Mouse (Mus musculus): ENCODE results near the gene Gm21820. TPM values are rescaled to one million over a fixed set of nuclear protein-coding genes. Genes with fewer than 3 reads are reported as not detected.
"Not testable (repeated sequence)": the region's sequence is repeated elsewhere in the genome, so short reads cannot be mapped to it uniquely, and the experiment has no call there.

Gene Gm21820
- not detected in 2 replicates for polyA plus RNA-seq (2012; rRNA removed)

DNA sequence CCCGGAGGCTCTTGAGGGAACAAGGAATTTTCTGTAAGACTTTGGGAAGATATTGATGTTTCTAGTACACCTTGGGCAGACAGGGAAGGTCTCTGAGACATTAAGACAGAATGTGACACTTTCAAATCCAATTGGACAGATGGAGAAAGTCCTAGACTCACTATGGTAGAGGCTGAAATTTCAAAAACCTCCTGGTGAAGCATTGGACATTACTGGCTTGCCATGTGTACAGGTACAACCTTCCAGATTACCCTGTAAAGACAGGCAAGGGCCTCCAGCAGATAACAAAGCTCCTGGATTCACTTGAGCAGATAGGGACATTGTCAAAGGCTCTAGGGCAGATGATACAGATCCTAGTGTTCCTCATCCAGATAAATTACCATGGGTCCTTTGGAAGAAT lies at the start of gene Gm21820:
Gm21820 (minus strand) TSS at position 101 of the 400 bp plus-strand sequence.
- 64% methylated on average over 1 of the region's 1 CpGs for WGBS
- H3K27ac ChIP-seq (ENCODE audit: insufficient read depth, low read length); H3K4me3 ChIP-seq (replicated peaks; ENCODE audit: insufficient read depth, low read depth, low read length); H3K27me3 ChIP-seq (ENCODE audit: control insufficient read depth, insufficient read depth, low read length); DNase-seq; H3K4me1 ChIP-seq (ENCODE audit: control insufficient read depth, insufficient read depth, low read length): not testable (repeated sequence)

Other genes with a start within 250 kb of the Gm21820 start
- not detected in 2 replicates for gene Gm20918, start 205.5 kb downstream of the Gm21820 start, polyA plus RNA-seq (2012; rRNA removed)